Mouse (Mus musculus) ovary, adult 10 weeks (tissue): ENCODE results near the gene Ccar1. TPM values are rescaled to one million over a fixed set of nuclear protein-coding genes. Genes with fewer than 3 reads are reported as not detected.

Source experiments
- polyA plus RNA-seq: library from polyadenylated mRNA; stranded (reverse); fragments of 350-450 nt; fragmentation: Illumina TruSeq; extraction: RNeasy Lipid Tissue Mini Kit (QIAGEN cat#74804); gene quantifications from one replicate; pipeline ENCODE4 v1.2.3, GENCODE M21; 2014

Ccar1 gene
- 192 TPM for polyA plus RNA-seq

GRCm38 (mm10) chr10:62792177-62793090 is at the start of gene Ccar1:
Gene Ccar1 (minus strand): TSS chr10:62792286.

DNA sequence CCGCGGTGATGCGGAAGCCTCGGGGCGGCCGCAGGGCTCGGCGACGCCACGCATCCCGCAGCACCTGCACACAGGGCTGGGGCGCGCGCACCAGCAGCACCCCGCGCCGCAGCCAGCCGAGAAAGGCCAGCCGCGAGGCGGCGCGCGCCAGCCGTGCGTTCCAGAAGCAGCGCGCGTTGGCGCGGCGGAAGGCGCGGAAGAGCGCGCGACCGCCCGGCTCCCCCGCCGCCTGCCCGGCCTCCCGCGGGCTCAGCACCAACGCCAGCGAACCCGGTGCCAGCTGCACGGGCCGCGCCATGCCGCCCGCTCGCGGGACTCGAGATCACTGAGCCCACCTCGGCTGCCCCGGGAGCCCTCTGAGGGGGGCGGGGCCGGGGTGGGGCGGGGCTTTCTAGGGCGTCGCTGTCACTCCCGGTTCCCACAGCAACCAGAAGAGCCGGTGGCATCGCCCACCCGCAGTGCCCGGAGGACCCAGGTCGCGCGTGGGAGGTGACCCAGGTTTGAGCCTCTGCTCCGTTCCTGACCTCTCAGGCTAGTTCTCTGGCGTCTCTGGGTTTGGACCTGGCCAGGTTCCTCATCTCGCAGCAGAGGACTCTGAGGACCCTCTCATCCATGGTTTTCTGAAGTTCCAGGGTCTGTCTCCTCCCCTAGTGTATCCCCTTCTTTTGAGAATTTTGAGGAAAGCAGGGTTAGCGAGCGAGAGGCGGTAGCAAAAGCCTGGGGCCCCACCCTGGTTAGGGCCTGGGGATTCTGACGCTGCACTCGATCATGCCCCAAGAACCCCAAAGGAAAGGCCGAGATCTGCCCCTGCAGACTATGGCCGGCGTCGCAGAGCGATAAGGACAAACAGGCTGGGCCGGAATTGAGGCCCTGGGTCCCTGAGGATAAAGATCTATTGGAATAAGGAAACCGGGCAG is 66.1 kb downstream of the Ccar1 start, which contains the start of gene Stox1:
Gene Stox1, minus strand, starts transcription at position 358 of the 917 bp plus-strand sequence.

Other genes starting within 250 kb of the Ccar1 start
- 30.3 TPM for gene Kif1bp, start 213.8 kb downstream of the Ccar1 start, polyA plus RNA-seq
- 100 TPM for gene Ddx21, start 190.0 kb downstream of the Ccar1 start, polyA plus RNA-seq
- 241 TPM for gene Ddx50, start 141.1 kb downstream of the Ccar1 start, polyA plus RNA-seq
- gene Stox1, start 66.2 kb downstream of the Ccar1 start, polyA plus RNA-seq = 4.4 TPM
- gene Tet1, start 116.7 kb upstream of the Ccar1 start, polyA plus RNA-seq = 20.0 TPM
- 42.2 TPM for gene Slc25a16, start 128.3 kb upstream of the Ccar1 start, polyA plus RNA-seq
- 6.4 TPM for gene Dna2, start 154.7 kb upstream of the Ccar1 start, polyA plus RNA-seq
- gene Rufy2, start 187.9 kb upstream of the Ccar1 start, polyA plus RNA-seq = 29.8 TPM
- 111 TPM for gene Hnrnph3, start 231.9 kb upstream of the Ccar1 start, polyA plus RNA-seq
- 1.3 TPM for gene Pbld2, start 232.0 kb upstream of the Ccar1 start, polyA plus RNA-seq